Mouse (Mus musculus) urinary bladder, postnatal 25 days (tissue): ENCODE results near the gene Anks3.

Source experiments
- DNase-seq: peaks from one replicate; pipeline ENCODE4 v3.0.0; 2022; ENCODE audit warnings: low spot score

The Anks3 gene

DNA sequence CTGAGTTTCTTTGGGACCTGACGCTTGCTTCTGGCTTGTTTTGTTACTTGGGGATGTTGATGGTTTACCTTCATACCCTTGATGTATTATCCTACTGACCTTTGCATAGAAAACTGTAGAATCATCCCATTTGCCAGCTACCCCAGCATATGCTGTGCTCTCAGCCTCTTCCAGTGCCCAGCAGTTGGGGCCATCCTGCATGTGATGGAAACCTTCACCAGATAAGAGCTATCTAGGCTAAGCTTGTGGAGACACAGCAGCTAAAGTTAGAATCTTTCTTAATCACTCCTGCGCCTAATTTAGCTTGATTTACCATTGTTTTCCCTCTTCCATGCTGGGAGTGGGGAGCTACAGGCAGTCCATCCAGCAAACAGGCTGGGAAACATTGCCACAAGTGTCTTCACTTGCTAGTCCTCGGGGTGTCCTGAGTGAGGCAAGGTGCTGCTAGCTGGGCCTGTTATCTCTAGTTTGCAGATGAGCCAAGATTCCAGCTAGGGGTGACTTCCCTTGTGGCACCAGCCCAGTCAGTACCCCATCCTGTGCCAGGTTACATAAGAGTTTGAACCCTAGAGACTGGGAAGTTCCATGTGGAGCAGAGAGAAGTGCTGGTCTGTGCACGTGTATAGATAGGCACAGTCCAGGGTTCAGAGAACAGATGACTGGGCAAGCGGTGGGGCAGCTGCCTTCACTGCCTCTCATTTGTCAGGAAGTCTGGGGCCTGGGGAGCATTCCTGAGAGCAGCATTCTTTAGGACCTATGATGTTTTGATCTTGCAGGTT, 67.6 kb downstream of the Anks3 start:
- no peak for DNase-seq

DNA sequence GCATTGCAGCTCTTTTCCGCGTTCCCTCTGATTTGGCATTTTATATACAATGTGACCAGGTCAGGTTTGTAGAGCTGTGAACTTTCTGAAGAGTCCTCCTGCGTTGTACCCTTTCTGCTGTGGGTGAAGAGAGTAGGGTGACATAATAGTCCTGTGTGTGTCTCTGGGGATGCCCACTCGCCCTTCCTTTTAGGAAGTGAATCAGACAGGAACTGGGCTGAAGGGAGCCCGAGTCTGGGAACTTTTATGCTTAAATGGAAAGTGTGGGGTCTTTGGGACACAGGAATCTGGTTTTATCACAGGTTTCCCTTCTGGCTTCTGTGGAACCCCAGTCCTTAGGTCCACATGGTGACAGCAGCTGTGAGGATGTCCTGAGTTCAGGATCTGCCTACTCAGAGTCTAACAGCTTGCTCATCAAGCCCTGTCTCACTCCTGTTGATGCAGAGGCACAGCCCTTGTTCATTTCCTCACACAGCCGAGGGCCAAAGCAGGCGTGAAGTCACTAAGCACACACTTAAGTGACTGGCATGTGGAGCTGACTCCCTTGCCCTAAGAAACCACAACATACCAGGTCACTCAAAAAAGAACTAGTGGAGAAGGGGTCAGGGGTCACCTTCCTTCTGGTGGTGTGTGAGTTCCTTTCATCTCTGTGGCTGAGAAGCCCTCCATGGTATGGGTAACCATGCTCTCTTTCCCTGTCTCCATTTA, 69.7 kb downstream of the Anks3 start:
- DNase-seq, result no peak

DNA sequence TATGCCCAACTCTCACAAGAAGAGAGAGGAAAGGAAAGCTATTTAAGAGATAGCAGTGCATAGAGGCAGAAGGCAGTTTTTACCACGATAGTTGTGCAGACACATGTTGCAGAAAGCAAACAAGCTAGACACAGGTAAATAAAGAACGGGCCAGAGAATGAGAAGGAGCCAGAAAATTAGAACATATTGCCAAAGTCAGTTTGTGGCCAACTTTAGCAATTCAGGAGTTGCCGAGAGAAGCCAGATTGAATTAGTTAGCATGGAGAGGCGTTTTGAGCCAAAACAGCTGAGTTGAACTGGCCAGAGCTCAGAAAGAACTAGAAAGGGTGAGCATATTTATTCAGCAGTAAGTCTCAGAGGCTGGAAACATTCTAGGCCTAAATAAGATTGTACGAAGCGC, 71.8 kb downstream of the Anks3 start:
- no peak for DNase-seq
